Comparison of ENCODE assay signal across 16 mouse cellular contexts in the genomic region with DNA sequence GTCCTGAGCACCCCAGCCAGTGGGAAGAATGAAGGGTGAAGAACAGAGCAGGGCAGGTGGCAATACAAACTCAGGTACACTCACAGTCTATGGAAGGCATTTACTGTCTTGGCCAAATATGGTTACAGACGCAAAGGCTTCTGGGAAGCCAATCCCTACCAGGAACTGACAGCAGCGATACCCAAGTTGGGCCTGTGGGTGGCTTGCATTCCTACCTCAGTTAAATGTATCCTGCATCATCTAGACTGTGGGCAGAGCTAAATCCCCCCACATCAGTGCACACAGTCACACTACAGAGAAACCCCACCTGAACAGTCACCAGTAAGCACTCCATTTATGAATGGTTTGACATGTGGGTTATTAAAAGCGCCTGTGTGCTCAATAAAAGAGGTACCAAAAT.
A peak's percentile ranks its signal among the peaks of the same experiment; 100 is the strongest.
DNase-seq lines count a peak whose midpoint lies in the region.
"Had no signal": no experiment of that assay in that cellular context is flagged by ENCODE, and none has a peak within 500 bp of the region (broad histone marks: within the 10 kb centered on the region; RNA-seq: fewer than 3 reads in every experiment).

No protein-coding gene starts in this region.

- intact Hi-C loops in left cerebral cortex, postnatal 25 days (cut with DNase I): loop anchor here (2.0 to 5.0 kb wide), 4 partner anchors 60 to 218 kb away; no protein-coding TSS in a partner anchor

- peak; percentile 28 to 44 for DNase-seq in frontal cortex, adult 2 months (ENCODE audit: extremely low spot score in 1 of 2, low spot score in 1 of 2)
- no peak for DNase-seq in frontal cortex, postnatal 25 days (ENCODE audit: low spot score in 2 of 2)
- DNase-seq in right cerebral cortex, adult 18-20 months: peak; percentile 39
- no peak for DNase-seq in right cerebral cortex, postnatal 25 days
- DNase-seq in frontal cortex, postnatal 14 days (ENCODE audit: low spot score in 2 of 2): peak; percentile 9 to 13
- peak; percentile 37 to 87 for DNase-seq in left cerebral cortex, postnatal 25 days (ENCODE audit: low spot score in 2 of 2)
- DNase-seq in cerebellum, adult 11 months: no peak
- DNase-seq in kidney, adult 18-20 months: no peak
- DNase-seq: adrenal gland, postnatal 10 days; cerebellum, adult 18-20 months; cerebellum, adult 9-11 months; cerebellum, postnatal 36 days; gastrocnemius, adult 2 months; gastrocnemius, postnatal 25 days; heart, postnatal 10 days; heart, postnatal 4 days had no signal

Comparison
In these comparisons a context has a peak if more than half of its experiments do, and no peak if none do; other contexts are left out.
1. DNase-seq: peak in frontal cortex, adult 2 months (2 of 2), right cerebral cortex, adult 18-20 months (single experiment), frontal cortex, postnatal 14 days (2 of 2) and left cerebral cortex, postnatal 25 days (2 of 2); none in frontal cortex, postnatal 25 days (0 of 2), right cerebral cortex, postnatal 25 days (single experiment), cerebellum, adult 11 months (single experiment) and kidney, adult 18-20 months (single experiment).